Mouse (Mus musculus): ENCODE data around the gene Rgma. TPM values are rescaled to one million over a fixed set of nuclear protein-coding genes. Genes with fewer than 3 reads are reported as not detected.
A peak's percentile ranks its signal among the peaks of the same experiment; 100 is the strongest.

Rgma gene
- polyA plus RNA-seq, 1 experiment from 2014 or later: 19.6 TPM

- Histone ChIP-seq H3K27ac (replicated peaks; ENCODE audit: low read depth, low read length) (peak overlapping the region; percentile 75), H3K27me3 (replicated peaks; ENCODE audit: control insufficient read depth, insufficient read depth, low read length) (peaks cover 38% of the 10 kb centered on the region), H3K9me3 (ENCODE audit: control insufficient read depth, low read length) (no peaks in the 10 kb centered on the region), H3K9ac (ENCODE audit: low read depth, low read length) (peak overlapping the region; percentile 76), H3K4me2 (ENCODE audit: low read depth, low read length) (peak overlapping the region; percentile 98), H3K4me1 (ENCODE audit: control insufficient read depth, insufficient read depth, low read length) (peaks cover 8% of the 10 kb centered on the region; the same call in 1 of the 2 replicates), H3K36me3 (ENCODE audit: control insufficient read depth, insufficient read depth, low read length) (no peaks in the 10 kb centered on the region), H3K4me3 (ENCODE audit: low read depth, low read length) (peak overlapping the region; percentile 70)
- peak; percentile 95 for DNase-seq (ENCODE audit: low spot score)
- under 1% methylated on average over 39 of the region's 39 CpGs for WGBS
- peak; percentile 46 for ATAC-seq (ENCODE audit: low read depth)
Observed at GRCm38 (mm10) chr7:73376101-73377001, 1.0 kb downstream of the Rgma start.

GRCm38 (mm10) chr7:73377307-73377706 lies 2.0 kb downstream of the Rgma start:
- Histone ChIP-seq H3K4me3 (ENCODE audit: low read depth, low read length) (peak overlapping the region; percentile 70), H3K27ac (replicated peaks; ENCODE audit: low read depth, low read length) (no peak overlapping the region), H3K4me1 (ENCODE audit: control insufficient read depth, insufficient read depth, low read length) (peaks cover 8% of the 10 kb centered on the region; the same call in 1 of the 2 replicates), H3K9me3 (ENCODE audit: control insufficient read depth, low read length) (no peaks in the 10 kb centered on the region), H3K4me2 (ENCODE audit: low read depth, low read length) (peak overlapping the region; percentile 98), H3K27me3 (replicated peaks; ENCODE audit: control insufficient read depth, insufficient read depth, low read length) (peaks cover 28% of the 10 kb centered on the region), H3K9ac (ENCODE audit: low read depth, low read length) (peak overlapping the region; percentile 76), H3K36me3 (ENCODE audit: control insufficient read depth, insufficient read depth, low read length) (no peaks in the 10 kb centered on the region)
- ATAC-seq (ENCODE audit: low read depth) (no peak), DNase-seq (ENCODE audit: low spot score) (no peak)
- 43% methylated on average over 12 of the region's 12 CpGs for WGBS

GRCm38 (mm10) chr7:73378034-73378433 lies 2.7 kb downstream of the Rgma start:
- H3K27ac ChIP-seq (replicated peaks; ENCODE audit: low read depth, low read length): no peak overlapping the region
- no peaks in the 10 kb centered on the region for H3K9me3 ChIP-seq (ENCODE audit: control insufficient read depth, low read length)
- peak overlapping the region; percentile 98 for H3K4me2 ChIP-seq (ENCODE audit: low read depth, low read length)
- H3K4me1 ChIP-seq (ENCODE audit: control insufficient read depth, insufficient read depth, low read length): peaks cover 8% of the 10 kb centered on the region; the same call in 1 of the 2 replicates
- 65% methylated on average over 6 of the region's 6 CpGs for WGBS
- ATAC-seq (ENCODE audit: low read depth): no peak
- no peak for DNase-seq (ENCODE audit: low spot score)
- peaks cover 25% of the 10 kb centered on the region for H3K27me3 ChIP-seq (replicated peaks; ENCODE audit: control insufficient read depth, insufficient read depth, low read length)
- H3K36me3 ChIP-seq (ENCODE audit: control insufficient read depth, insufficient read depth, low read length): no peaks in the 10 kb centered on the region
- peak overlapping the region; percentile 76; the same call in 1 of the 2 replicates for H3K9ac ChIP-seq (ENCODE audit: low read depth, low read length)
- peak overlapping the region; percentile 70; the same call in 1 of the 2 replicates for H3K4me3 ChIP-seq (ENCODE audit: low read depth, low read length)

- Histone ChIP-seq H3K9ac (ENCODE audit: low read depth, low read length) (no peak overlapping the region), H3K4me3 (ENCODE audit: low read depth, low read length) (no peak overlapping the region), H3K27ac (replicated peaks; ENCODE audit: low read depth, low read length) (no peak overlapping the region), H3K27me3 (replicated peaks; ENCODE audit: control insufficient read depth, insufficient read depth, low read length) (peaks cover 6% of the 10 kb centered on the region; the same call in 1 of the 2 replicates), H3K36me3 (ENCODE audit: control insufficient read depth, insufficient read depth, low read length) (no peaks in the 10 kb centered on the region), H3K4me2 (ENCODE audit: low read depth, low read length) (no peak overlapping the region), H3K4me1 (ENCODE audit: control insufficient read depth, insufficient read depth, low read length) (no peaks in the 10 kb centered on the region; the same call in 1 of the 2 replicates), H3K9me3 (ENCODE audit: control insufficient read depth, low read length) (no peaks in the 10 kb centered on the region)
- ATAC-seq (ENCODE audit: low read depth) (no peak), DNase-seq (ENCODE audit: low spot score) (no peak)
- WGBS: 66% methylated on average over 7 of the region's 7 CpGs
Observed at GRCm38 (mm10) chr7:73382843-73383242, 7.5 kb downstream of the Rgma start.

- WGBS: 60% methylated on average over 2 of the region's 2 CpGs
- no peak for DNase-seq (ENCODE audit: low spot score)
- Histone ChIP-seq H3K4me1 (ENCODE audit: control insufficient read depth, insufficient read depth, low read length) (peaks cover 23% of the 10 kb centered on the region), H3K4me2 (ENCODE audit: low read depth, low read length) (no peak overlapping the region), H3K36me3 (ENCODE audit: control insufficient read depth, insufficient read depth, low read length) (no peaks in the 10 kb centered on the region), H3K9ac (ENCODE audit: low read depth, low read length) (no peak overlapping the region), H3K27me3 (replicated peaks; ENCODE audit: control insufficient read depth, insufficient read depth, low read length) (no peaks in the 10 kb centered on the region), H3K9me3 (ENCODE audit: control insufficient read depth, low read length) (no peaks in the 10 kb centered on the region), H3K27ac (replicated peaks; ENCODE audit: low read depth, low read length) (no peak overlapping the region), H3K4me3 (ENCODE audit: low read depth, low read length) (no peak overlapping the region)
- no peak for ATAC-seq (ENCODE audit: low read depth)
Observed at GRCm38 (mm10) chr7:73388866-73389265, 13.6 kb downstream of the Rgma start.

GRCm38 (mm10) chr7:73389419-73389818 lies 14.1 kb downstream of the Rgma start:
- Histone ChIP-seq H3K27ac (replicated peaks; ENCODE audit: low read depth, low read length) (peak overlapping the region; percentile 94), H3K4me3 (ENCODE audit: low read depth, low read length) (no peak overlapping the region), H3K9me3 (ENCODE audit: control insufficient read depth, low read length) (no peaks in the 10 kb centered on the region), H3K4me2 (ENCODE audit: low read depth, low read length) (peak overlapping the region; percentile 65), H3K27me3 (replicated peaks; ENCODE audit: control insufficient read depth, insufficient read depth, low read length) (no peaks in the 10 kb centered on the region), H3K9ac (ENCODE audit: low read depth, low read length) (peak overlapping the region; percentile 35; the same call in 1 of the 2 replicates), H3K36me3 (ENCODE audit: control insufficient read depth, insufficient read depth, low read length) (no peaks in the 10 kb centered on the region), H3K4me1 (ENCODE audit: control insufficient read depth, insufficient read depth, low read length) (peaks cover 27% of the 10 kb centered on the region)
- DNase-seq (ENCODE audit: low spot score) (no peak), ATAC-seq (ENCODE audit: low read depth) (no peak)
- 7% methylated on average over 9 of the region's 9 CpGs for WGBS

- H3K4me3 ChIP-seq (ENCODE audit: low read depth, low read length): peak overlapping the region; percentile 76
- 3% methylated on average over 15 of the region's 15 CpGs for WGBS
- H3K36me3 ChIP-seq (ENCODE audit: control insufficient read depth, insufficient read depth, low read length): no peaks in the 10 kb centered on the region
- peak overlapping the region; percentile 85 for H3K9ac ChIP-seq (ENCODE audit: low read depth, low read length)
- H3K9me3 ChIP-seq (ENCODE audit: control insufficient read depth, low read length): no peaks in the 10 kb centered on the region
- H3K4me1 ChIP-seq (ENCODE audit: control insufficient read depth, insufficient read depth, low read length): peaks cover 27% of the 10 kb centered on the region
- H3K27me3 ChIP-seq (replicated peaks; ENCODE audit: control insufficient read depth, insufficient read depth, low read length): no peaks in the 10 kb centered on the region
- peak overlapping the region; percentile 94 for H3K27ac ChIP-seq (replicated peaks; ENCODE audit: low read depth, low read length)
- DNase-seq (ENCODE audit: low spot score) (peak; percentile 76), ATAC-seq (ENCODE audit: low read depth) (no peak; the same call in 1 of the 2 replicates)
- peak overlapping the region; percentile 65 for H3K4me2 ChIP-seq (ENCODE audit: low read depth, low read length)
Observed at GRCm38 (mm10) chr7:73389871-73390294, 14.6 kb downstream of the Rgma start.

GRCm38 (mm10) chr7:73390426-73391001 lies 15.2 kb downstream of the Rgma start:
- WGBS: under 1% methylated on average over 18 of the region's 18 CpGs

More at GRCm38 (mm10) chr7:73390426-73391001, 15.2 kb downstream of the Rgma start:
- no peaks in the 10 kb centered on the region for H3K36me3 ChIP-seq (ENCODE audit: control insufficient read depth, insufficient read depth, low read length)
- peaks cover 32% of the 10 kb centered on the region for H3K4me1 ChIP-seq (ENCODE audit: control insufficient read depth, insufficient read depth, low read length)
- no peaks in the 10 kb centered on the region for H3K27me3 ChIP-seq (replicated peaks; ENCODE audit: control insufficient read depth, insufficient read depth, low read length)
- ATAC-seq (ENCODE audit: low read depth) (peak; percentile 20), DNase-seq (ENCODE audit: low spot score) (peak; percentile 57)
- H3K9me3 ChIP-seq (ENCODE audit: control insufficient read depth, low read length): no peaks in the 10 kb centered on the region
- peak overlapping the region; percentile 76 for H3K4me3 ChIP-seq (ENCODE audit: low read depth, low read length)
- peak overlapping the region; percentile 85 for H3K9ac ChIP-seq (ENCODE audit: low read depth, low read length)
- H3K27ac ChIP-seq (replicated peaks; ENCODE audit: low read depth, low read length): peak overlapping the region; percentile 94
- H3K4me2 ChIP-seq (ENCODE audit: low read depth, low read length): peak overlapping the region; percentile 65

Measured in embryonic facial prominence, embryonic 14.5 days (tissue).